ENCODE assay signal across 10 mouse cellular contexts in the genomic region with DNA sequence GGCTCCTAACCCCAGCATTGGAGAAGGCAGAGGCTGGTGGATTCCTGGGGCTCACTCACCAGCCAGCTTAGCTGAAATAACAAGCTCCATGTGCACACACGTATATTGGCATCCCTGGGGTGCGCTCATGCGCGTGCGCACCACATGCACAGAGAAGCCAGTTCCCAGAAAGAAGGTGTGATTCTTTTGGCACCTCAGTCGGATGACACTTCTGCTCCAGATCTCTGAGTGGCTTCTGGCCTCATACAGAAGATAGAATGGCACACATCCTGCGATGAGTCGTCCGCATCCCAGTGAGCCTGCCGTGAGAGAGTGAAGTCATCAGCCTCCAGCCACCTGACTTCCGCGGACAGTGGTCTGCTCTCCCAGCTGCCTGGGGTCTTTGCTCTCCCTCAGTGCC. TPM values are rescaled to one million over a fixed set of nuclear protein-coding genes. Genes with fewer than 3 reads are reported as not detected.
DNase-seq lines count a peak whose midpoint lies in the region; ATAC-seq and TF ChIP-seq lines count a peak whose summit lies in the region.
"Had no signal": no experiment of that assay in that cellular context is flagged by ENCODE, and none has a peak within 500 bp of the region (broad histone marks: within the 10 kb centered on the region; RNA-seq: fewer than 3 reads in every experiment).

No protein-coding gene starts in this region.

- ATAC-seq in heart, embryonic 13.5 days (ENCODE audit: extremely low read depth, insufficient number of reproducible peaks, low FRiP score, low TSS enrichment), result no peak
- ATAC-seq in liver, postnatal 0 days, result no peak

- H3K36me3 ChIP-seq in heart, embryonic 13.5 days, result peaks cover 44% of the 10 kb centered on the region
- peaks cover 8% of the 10 kb centered on the region; the same call in 1 of the 2 replicates for H3K36me3 ChIP-seq in liver, postnatal 0 days (replicated peaks; ENCODE audit: insufficient read depth, low read length)

- H3K4me2 ChIP-seq in heart, embryonic 13.5 days, result no peak overlapping the region
- H3K4me2 ChIP-seq in liver, postnatal 0 days (ENCODE audit: low read depth, low read length), result no peak overlapping the region

- peak; percentile 62 to 64 for DNase-seq in heart, adult 18-20 months
- no peak for DNase-seq in heart, postnatal 4 days
- DNase-seq in right cerebral cortex, adult 18-20 months, result peak; percentile 67
- no peak for DNase-seq in right cerebral cortex, postnatal 4 days
- no peak for DNase-seq in liver, postnatal 0 days
- no peak for DNase-seq in thymus, postnatal 14 days
- DNase-seq in adrenal gland, postnatal 4 days (ENCODE audit: low spot score in 2 of 2), result no peak
- DNase-seq: kidney, postnatal 25 days had no signal

- H3K9ac ChIP-seq in heart, embryonic 13.5 days, result peak overlapping the region; percentile 48
- no peak overlapping the region for H3K9ac ChIP-seq in liver, postnatal 0 days (replicated peaks)
- H3K9ac ChIP-seq: liver, embryonic 14.5 days had no signal

- H3K4me1 ChIP-seq in heart, embryonic 13.5 days, result peaks cover 68% of the 10 kb centered on the region
- H3K4me1 ChIP-seq in liver, postnatal 0 days (ENCODE audit: insufficient read depth), result peaks cover 12% of the 10 kb centered on the region; the same call in 1 of the 2 replicates

- H3K27ac ChIP-seq in heart, embryonic 13.5 days (replicated peaks), result peak overlapping the region; percentile 13; the same call in 1 of the 2 replicates
- no peak overlapping the region for H3K27ac ChIP-seq in liver, postnatal 0 days (ENCODE audit: low read depth)
- H3K27ac ChIP-seq: liver, embryonic 14.5 days had no signal

- TF ChIP-seq EP300 in liver, postnatal 0 days (IDR thresholded peaks at IDR 0.05; ENCODE audit: low read depth), result no peak

- 48% methylated on average over 12 of the region's 12 CpGs for WGBS in heart, embryonic 13.5 days
- WGBS in liver, postnatal 0 days (ENCODE audit: insufficient replicate concordance), result 75% methylated on average over 12 of the region's 12 CpGs

- no peak for TF ChIP-seq CTCF in liver, postnatal 0 days (IDR thresholded peaks at IDR 0.05; ENCODE audit: low read depth)

- no peaks in the 10 kb centered on the region for H3K9me3 ChIP-seq in heart, embryonic 13.5 days
- no peaks in the 10 kb centered on the region for H3K9me3 ChIP-seq in liver, postnatal 0 days (ENCODE audit: low read length)

- no peak overlapping the region for H3K4me3 ChIP-seq in heart, embryonic 13.5 days
- no peak overlapping the region for H3K4me3 ChIP-seq in liver, postnatal 0 days (ENCODE audit: low read depth, low read length)

- H3K27me3 ChIP-seq in heart, embryonic 13.5 days (replicated peaks), result no peaks in the 10 kb centered on the region
- no peaks in the 10 kb centered on the region for H3K27me3 ChIP-seq in liver, postnatal 0 days (ENCODE audit: insufficient read depth, low read length)

RNA-seq across cellular contexts. Expression of gene Mbnl2, which starts 55.0 kb away (rescaled TPM):
- total RNA-seq in heart, adult 18-20 months (2021), result 100 to 1,000 TPM; 218 to 240 TPM
- 100 to 1,000 TPM; 193 TPM for total RNA-seq in heart, postnatal 4 days (2021)
- polyA plus RNA-seq in heart, embryonic 13.5 days (2015; fragmentation: Nextera tagmentation; extraction: Ambion mirVana), result 88.9 and 92.5 TPM in 2 replicates
- 16.0 and 16.9 TPM in 2 replicates for polyA plus RNA-seq in liver, postnatal 0 days (2015; fragmentation: Nextera tagmentation; extraction: Ambion mirVana)
- 100 to 1,000 TPM; 169 to 182 TPM for total RNA-seq in adrenal gland, postnatal 4 days (2021)

Comparison
In these comparisons a context has a peak if more than half of its experiments do, and no peak if none do; other contexts are left out.
1. DNase-seq: peak in heart, adult 18-20 months (2 of 2) and right cerebral cortex, adult 18-20 months (single experiment); none in heart, postnatal 4 days (single experiment), right cerebral cortex, postnatal 4 days (single experiment), liver, postnatal 0 days (single experiment), thymus, postnatal 14 days (single experiment) and adrenal gland, postnatal 4 days (0 of 2).